9 mouse cellular contexts compared by ENCODE assay signal in genomic region chrX:99442778-99443527, GRCm38 (mm10). TPM values are rescaled to one million over a fixed set of nuclear protein-coding genes. Genes with fewer than 3 reads are reported as not detected.
DNase-seq lines count a peak whose midpoint lies in the region; ATAC-seq lines count a peak whose summit lies in the region.
"Had no signal": no experiment of that assay in that cellular context is flagged by ENCODE, and none has a peak within 500 bp of the region (broad histone marks: within the 10 kb centered on the region; RNA-seq: fewer than 3 reads in every experiment).

No protein-coding gene starts in this region.

- intact Hi-C loops in heart, postnatal 25 days (cut with DNase I) = no loop called here

- no peak for DNase-seq in heart, postnatal 25 days (ENCODE audit: low spot score)
- no peak for DNase-seq in embryonic facial prominence, embryonic 11.5 days (ENCODE audit: low spot score)
- no peak for DNase-seq in urinary bladder, adult 2 months (ENCODE audit: low spot score)
- no peak for DNase-seq in urinary bladder, postnatal 25 days (ENCODE audit: low spot score)
- DNase-seq in ovary, adult 18-20 months (ENCODE audit: low spot score) = no peak
- DNase-seq: cerebellum, postnatal 36 days had no signal

- H3K4me3 ChIP-seq in heart, embryonic 11.5 days (ENCODE audit: low read depth, low read length) = no peak overlapping the region
- H3K4me3 ChIP-seq in embryonic facial prominence, embryonic 11.5 days (ENCODE audit: low read depth, low read length) = no peak overlapping the region
- H3K4me3 ChIP-seq in kidney, embryonic 15.5 days (replicated peaks) = no peak overlapping the region
- no peak overlapping the region for H3K4me3 ChIP-seq in midbrain, embryonic 12.5 days

- 30% methylated on average over 38 of the region's 38 CpGs for WGBS in heart, embryonic 11.5 days (ENCODE audit: insufficient replicate concordance)
- WGBS in embryonic facial prominence, embryonic 11.5 days = 32% methylated on average over 29 of the region's 38 CpGs
- WGBS in kidney, embryonic 15.5 days = 21% methylated on average over 28 of the region's 38 CpGs
- 27% methylated on average over 33 of the region's 38 CpGs for WGBS in midbrain, embryonic 12.5 days

- ATAC-seq in heart, embryonic 11.5 days (replicated peaks; ENCODE audit: insufficient number of reproducible peaks, low FRiP score, low TSS enrichment) = no peak
- ATAC-seq in embryonic facial prominence, embryonic 11.5 days (replicated peaks; ENCODE audit: insufficient number of reproducible peaks, low FRiP score, low TSS enrichment, low read depth) = peak; percentile 59; the same call in 1 of the 2 replicates
- ATAC-seq in kidney, embryonic 15.5 days (replicated peaks; ENCODE audit: low FRiP score) = peak; percentile 70
- peak; percentile 69 for ATAC-seq in midbrain, embryonic 12.5 days (ENCODE audit: low FRiP score, low read depth)

- no peaks in the 10 kb centered on the region for H3K4me1 ChIP-seq in heart, embryonic 11.5 days (ENCODE audit: control insufficient read depth, insufficient read depth, low read length)
- H3K4me1 ChIP-seq in embryonic facial prominence, embryonic 11.5 days (ENCODE audit: control insufficient read depth, insufficient read depth, low read length) = peaks cover 3% of the 10 kb centered on the region; the same call in 1 of the 2 replicates
- H3K4me1 ChIP-seq in kidney, embryonic 15.5 days = peaks cover 19% of the 10 kb centered on the region; the same call in 1 of the 2 replicates
- H3K4me1 ChIP-seq in midbrain, embryonic 12.5 days = peaks cover 14% of the 10 kb centered on the region

- H3K27ac ChIP-seq in heart, embryonic 11.5 days (ENCODE audit: low read depth, low read length) = no peak overlapping the region
- H3K27ac ChIP-seq in embryonic facial prominence, embryonic 11.5 days (replicated peaks; ENCODE audit: low read depth, low read length) = peak overlapping the region; percentile 47
- peak overlapping the region; percentile 81 for H3K27ac ChIP-seq in kidney, embryonic 15.5 days
- H3K27ac ChIP-seq in midbrain, embryonic 12.5 days (replicated peaks) = peak overlapping the region; percentile 54

- H3K27me3 ChIP-seq in heart, embryonic 11.5 days (ENCODE audit: control insufficient read depth, insufficient read depth, low read length) = peaks cover 8% of the 10 kb centered on the region; the same call in 1 of the 2 replicates
- H3K27me3 ChIP-seq in embryonic facial prominence, embryonic 11.5 days (ENCODE audit: control insufficient read depth, insufficient read depth, low read length) = no peaks in the 10 kb centered on the region
- H3K27me3 ChIP-seq in kidney, embryonic 15.5 days = peaks cover 70% of the 10 kb centered on the region
- peaks cover 78% of the 10 kb centered on the region for H3K27me3 ChIP-seq in midbrain, embryonic 12.5 days

- H3K36me3 ChIP-seq in heart, embryonic 11.5 days (ENCODE audit: control insufficient read depth, insufficient read depth, low read length) = no peaks in the 10 kb centered on the region
- no peaks in the 10 kb centered on the region for H3K36me3 ChIP-seq in embryonic facial prominence, embryonic 11.5 days (replicated peaks; ENCODE audit: control insufficient read depth, insufficient read depth, low read depth, low read length)
- H3K36me3 ChIP-seq in kidney, embryonic 15.5 days = no peaks in the 10 kb centered on the region
- no peaks in the 10 kb centered on the region for H3K36me3 ChIP-seq in midbrain, embryonic 12.5 days

- H3K9ac ChIP-seq in heart, embryonic 11.5 days (ENCODE audit: low read depth, low read length) = no peak overlapping the region
- H3K9ac ChIP-seq in embryonic facial prominence, embryonic 11.5 days (replicated peaks; ENCODE audit: low read length) = no peak overlapping the region
- H3K9ac ChIP-seq in kidney, embryonic 15.5 days = peak overlapping the region; percentile 7; the same call in 1 of the 2 replicates
- H3K9ac ChIP-seq in midbrain, embryonic 12.5 days (replicated peaks) = no peak overlapping the region

- H3K4me2 ChIP-seq in heart, embryonic 11.5 days = peak overlapping the region; percentile 32
- H3K4me2 ChIP-seq in embryonic facial prominence, embryonic 11.5 days (ENCODE audit: low read depth, low read length) = no peak overlapping the region; the same call in 1 of the 2 replicates
- peak overlapping the region; percentile 36 for H3K4me2 ChIP-seq in kidney, embryonic 15.5 days
- H3K4me2 ChIP-seq in midbrain, embryonic 12.5 days (replicated peaks) = peak overlapping the region; percentile 30

- H3K9me3 ChIP-seq in heart, embryonic 11.5 days (replicated peaks; ENCODE audit: control insufficient read depth, low read length) = no peaks in the 10 kb centered on the region
- H3K9me3 ChIP-seq in embryonic facial prominence, embryonic 11.5 days (replicated peaks; ENCODE audit: control insufficient read depth, low read length) = no peaks in the 10 kb centered on the region
- H3K9me3 ChIP-seq in kidney, embryonic 15.5 days (replicated peaks) = no peaks in the 10 kb centered on the region
- no peaks in the 10 kb centered on the region for H3K9me3 ChIP-seq in midbrain, embryonic 12.5 days

RNA-seq across cellular contexts. Expression of gene Pja1, which starts 28.1 kb away (rescaled TPM):
- polyA plus RNA-seq in heart, embryonic 11.5 days (2014; fragmentation: Nextera tagmentation; extraction: Ambion mirVana) = 97.3 and 110 TPM in 2 replicates
- 10 to 100 TPM; 23.5 to 24.1 TPM for total RNA-seq in heart, postnatal 25 days (2021)
- 193 and 197 TPM in 2 replicates for polyA plus RNA-seq in embryonic facial prominence, embryonic 11.5 days (2014; fragmentation: Nextera tagmentation; extraction: Ambion mirVana)
- 188 and 195 TPM in 2 replicates for polyA plus RNA-seq in kidney, embryonic 15.5 days (2015; fragmentation: Nextera tagmentation; extraction: Ambion mirVana)
- 243 and 249 TPM in 2 replicates for polyA plus RNA-seq in midbrain, embryonic 12.5 days (2016; fragmentation: Nextera tagmentation; extraction: Ambion mirVana)
- 67.9 and 70.6 TPM in 2 replicates for polyA plus RNA-seq in urinary bladder, adult 2 months (2012; rRNA removed)
